14 mouse cellular contexts compared by ENCODE assay signal in genomic region chrX:42398836-42399235, GRCm38 (mm10).
A peak's percentile ranks its signal among the peaks of the same experiment; 100 is the strongest.
DNase-seq lines count a peak whose midpoint lies in the region; ATAC-seq lines count a peak whose summit lies in the region.
"Had no signal": no experiment of that assay in that cellular context is flagged by ENCODE, and none has a peak within 500 bp of the region (broad histone marks: within the 10 kb centered on the region; RNA-seq: fewer than 3 reads in every experiment).

No protein-coding gene starts in this region.

- peak; percentile 11 for DNase-seq in adrenal gland, postnatal 10 days
- DNase-seq in adrenal gland, postnatal 4 days (ENCODE audit: low spot score in 2 of 2) = no peak
- DNase-seq in kidney, adult 8-10 months = no peak
- no peak for DNase-seq in gastrocnemius, postnatal 36 days
- no peak for DNase-seq in spleen, adult 18-20 months
- DNase-seq: gastrocnemius, postnatal 10 days; liver, embryonic 13.5 days; midbrain, embryonic 14.5 days had no signal

- H3K9me3 ChIP-seq in kidney, embryonic 15.5 days (replicated peaks) = no peaks in the 10 kb centered on the region
- no peaks in the 10 kb centered on the region for H3K9me3 ChIP-seq in embryonic facial prominence, embryonic 15.5 days (replicated peaks)
- H3K9me3 ChIP-seq in lung, embryonic 16.5 days (ENCODE audit: control insufficient read depth, low read length) = no peaks in the 10 kb centered on the region
- H3K9me3 ChIP-seq: G1E; hindbrain, embryonic 15.5 days; liver, embryonic 13.5 days had no signal

- 46% methylated on average over 1 of the region's 1 CpGs for WGBS in kidney, embryonic 15.5 days
- WGBS in embryonic facial prominence, embryonic 15.5 days = 40% methylated on average over 1 of the region's 1 CpGs
- 18% methylated on average over 1 of the region's 1 CpGs for WGBS in lung, embryonic 16.5 days

- H3K27me3 ChIP-seq in kidney, embryonic 15.5 days = no peaks in the 10 kb centered on the region
- no peaks in the 10 kb centered on the region for H3K27me3 ChIP-seq in embryonic facial prominence, embryonic 15.5 days
- no peaks in the 10 kb centered on the region for H3K27me3 ChIP-seq in lung, embryonic 16.5 days (ENCODE audit: control insufficient read depth, insufficient read depth, low read depth, low read length)
- H3K27me3 ChIP-seq: hindbrain, embryonic 15.5 days; liver, embryonic 13.5 days had no signal

- H3K9ac ChIP-seq in kidney, embryonic 15.5 days = no peak overlapping the region
- H3K9ac ChIP-seq in embryonic facial prominence, embryonic 15.5 days = no peak overlapping the region
- no peak overlapping the region for H3K9ac ChIP-seq in lung, embryonic 16.5 days (ENCODE audit: low read length)
- H3K9ac ChIP-seq: hindbrain, embryonic 15.5 days; liver, embryonic 13.5 days had no signal

- H3K4me1 ChIP-seq in kidney, embryonic 15.5 days = no peaks in the 10 kb centered on the region
- H3K4me1 ChIP-seq in embryonic facial prominence, embryonic 15.5 days = no peaks in the 10 kb centered on the region
- H3K4me1 ChIP-seq in lung, embryonic 16.5 days (replicated peaks; ENCODE audit: control insufficient read depth, insufficient read depth, low read length) = no peaks in the 10 kb centered on the region
- H3K4me1 ChIP-seq: hindbrain, embryonic 15.5 days; liver, embryonic 13.5 days had no signal

- H3K27ac ChIP-seq in kidney, embryonic 15.5 days = no peak overlapping the region
- no peak overlapping the region for H3K27ac ChIP-seq in embryonic facial prominence, embryonic 15.5 days (replicated peaks)
- H3K27ac ChIP-seq in lung, embryonic 16.5 days (ENCODE audit: low read length) = peak overlapping the region; percentile 75; the same call in 1 of the 2 replicates
- H3K27ac ChIP-seq: hindbrain, embryonic 15.5 days; liver, embryonic 13.5 days had no signal

- H3K4me3 ChIP-seq in kidney, embryonic 15.5 days (replicated peaks) = no peak overlapping the region
- no peak overlapping the region for H3K4me3 ChIP-seq in embryonic facial prominence, embryonic 15.5 days (replicated peaks)
- no peak overlapping the region for H3K4me3 ChIP-seq in lung, embryonic 16.5 days (ENCODE audit: low read length)
- H3K4me3 ChIP-seq: erythroblast, embryonic 14.5 days; hindbrain, embryonic 15.5 days; liver, embryonic 13.5 days had no signal

- intact Hi-C loops in gastrocnemius, postnatal 36 days (cut with DNase I) = no loop called here

- H3K4me2 ChIP-seq in kidney, embryonic 15.5 days = no peak overlapping the region
- H3K4me2 ChIP-seq in embryonic facial prominence, embryonic 15.5 days (replicated peaks) = no peak overlapping the region
- H3K4me2 ChIP-seq in lung, embryonic 16.5 days (ENCODE audit: low read depth, low read length) = no peak overlapping the region
- H3K4me2 ChIP-seq: hindbrain, embryonic 15.5 days; liver, embryonic 13.5 days had no signal

- 0 out of 2 replicates have a peak, but pooled peaks have one; percentile 33 for ATAC-seq in kidney, embryonic 15.5 days (replicated peaks; ENCODE audit: low FRiP score)
- ATAC-seq in embryonic facial prominence, embryonic 15.5 days (ENCODE audit: insufficient number of reproducible peaks, low FRiP score, low TSS enrichment, low read depth) = peak; percentile 73; the same call in 1 of the 2 replicates
- peak; percentile 96 for ATAC-seq in lung, embryonic 16.5 days (ENCODE audit: low read depth)

- no peaks in the 10 kb centered on the region for H3K36me3 ChIP-seq in kidney, embryonic 15.5 days
- no peaks in the 10 kb centered on the region for H3K36me3 ChIP-seq in embryonic facial prominence, embryonic 15.5 days
- H3K36me3 ChIP-seq in lung, embryonic 16.5 days (ENCODE audit: control insufficient read depth, insufficient read depth, low read length) = no peaks in the 10 kb centered on the region
- H3K36me3 ChIP-seq: G1E; hindbrain, embryonic 15.5 days; liver, embryonic 13.5 days had no signal

Comparison
In these comparisons a context has a peak if more than half of its experiments do, and no peak if none do; other contexts are left out.
1. ATAC-seq: peak in every context shown above with its lines; median percentile 96 in lung, embryonic 16.5 days; 73 in embryonic facial prominence, embryonic 15.5 days; 33 in kidney, embryonic 15.5 days.